In genomic region chr6:12393574-12394380, GRCm38 (mm10) we compare ENCODE assay signal across 13 mouse cellular contexts.
DNase-seq lines count a peak whose midpoint lies in the region; ATAC-seq and TF ChIP-seq lines count a peak whose summit lies in the region.
"Had no signal": no experiment of that assay in that cellular context is flagged by ENCODE, and none has a peak within 500 bp of the region (broad histone marks: within the 10 kb centered on the region; RNA-seq: fewer than 3 reads in every experiment).

No protein-coding gene starts in this region.

- TF ChIP-seq POLR2A in heart, adult 2 months (IDR thresholded peaks at IDR 0.05; ENCODE audit: insufficient read depth, low read depth, low read length), result no peak

- TF ChIP-seq CTCF in heart, adult 2 months (IDR thresholded peaks at IDR 0.05), result no peak

- no peaks in the 10 kb centered on the region for H3K79me2 ChIP-seq in heart, adult 2 months (replicated peaks; ENCODE audit: control insufficient read depth, insufficient read depth, low read length)

- H3K4me3 ChIP-seq in heart, embryonic 12.5 days, result no peak overlapping the region
- no peak overlapping the region for H3K4me3 ChIP-seq in heart, adult 2 months
- H3K4me3 ChIP-seq in forebrain, embryonic 15.5 days, result no peak overlapping the region
- H3K4me3 ChIP-seq: hindbrain, embryonic 13.5 days; neural tube, embryonic 12.5 days had no signal

- WGBS in heart, embryonic 12.5 days, result 35% methylated on average over 2 of the region's 2 CpGs
- 17% methylated on average over 2 of the region's 2 CpGs for WGBS in heart, adult 2 months
- 74% methylated on average over 2 of the region's 2 CpGs for WGBS in forebrain, embryonic 15.5 days

- 0 out of 2 replicates have a peak, but pooled peaks cover 8% of the 10 kb centered on the region for H3K4me1 ChIP-seq in heart, embryonic 12.5 days (replicated peaks)
- no peaks in the 10 kb centered on the region; the same call in 1 of the 2 replicates for H3K4me1 ChIP-seq in heart, adult 2 months (ENCODE audit: control insufficient read depth, insufficient read depth, low read length)
- H3K4me1 ChIP-seq in forebrain, embryonic 15.5 days, result no peaks in the 10 kb centered on the region
- H3K4me1 ChIP-seq: hindbrain, embryonic 13.5 days; neural tube, embryonic 12.5 days had no signal

- DNase-seq in heart, adult 2 months, result no peak
- peak; percentile 6 for DNase-seq in kidney, postnatal 14 days
- DNase-seq in kidney, postnatal 25 days, result no peak
- DNase-seq in adrenal gland, postnatal 14 days, result peak; percentile 28
- DNase-seq in lung, postnatal 25 days (ENCODE audit: low spot score), result peak; percentile 12
- no peak for DNase-seq in gastrocnemius, adult 8-10 months (ENCODE audit: low spot score in 2 of 2)
- DNase-seq: cerebellum, adult 8-10 months; thymus, adult 2 months had no signal

- H3K9ac ChIP-seq in heart, embryonic 12.5 days, result no peak overlapping the region
- no peak overlapping the region for H3K9ac ChIP-seq in heart, adult 2 months (ENCODE audit: low read depth, low read length)
- H3K9ac ChIP-seq in forebrain, embryonic 15.5 days (replicated peaks), result no peak overlapping the region
- H3K9ac ChIP-seq: hindbrain, embryonic 13.5 days; neural tube, embryonic 12.5 days had no signal

- TF ChIP-seq EP300 in heart, adult 2 months (IDR thresholded peaks at IDR 0.05; ENCODE audit: insufficient read depth, low read depth, low read length), result no peak

- 0 out of 2 replicates have a peak overlapping the region, but pooled peaks have one; percentile 27 for H3K27ac ChIP-seq in heart, embryonic 12.5 days (ENCODE audit: poor library complexity, severe bottlenecking)
- H3K27ac ChIP-seq in heart, adult 2 months, result no peak overlapping the region
- no peak overlapping the region for H3K27ac ChIP-seq in forebrain, embryonic 15.5 days (replicated peaks)
- H3K27ac ChIP-seq: hindbrain, embryonic 13.5 days; neural tube, embryonic 12.5 days had no signal

- peak; percentile 57; the same call in 1 of the 2 replicates for ATAC-seq in heart, embryonic 12.5 days (ENCODE audit: insufficient number of reproducible peaks, low FRiP score)
- ATAC-seq in forebrain, embryonic 15.5 days (replicated peaks), result no peak
- ATAC-seq: CD4-positive, CD25-positive, alpha-beta regulatory T cell, adult 4 months had no signal

- no peaks in the 10 kb centered on the region for H3K36me3 ChIP-seq in heart, embryonic 12.5 days
- no peaks in the 10 kb centered on the region for H3K36me3 ChIP-seq in heart, adult 2 months (ENCODE audit: control insufficient read depth, insufficient read depth, low read length)
- no peaks in the 10 kb centered on the region for H3K36me3 ChIP-seq in forebrain, embryonic 15.5 days
- H3K36me3 ChIP-seq: hindbrain, embryonic 13.5 days; neural tube, embryonic 12.5 days had no signal

- intact Hi-C loops in heart, adult 2 months (cut with DNase I), result no loop called here

- no peaks in the 10 kb centered on the region for H3K9me3 ChIP-seq in heart, embryonic 12.5 days (replicated peaks)
- H3K9me3 ChIP-seq in forebrain, embryonic 15.5 days, result no peaks in the 10 kb centered on the region
- H3K9me3 ChIP-seq: hindbrain, embryonic 13.5 days; neural tube, embryonic 12.5 days had no signal

- no peaks in the 10 kb centered on the region for H3K27me3 ChIP-seq in heart, embryonic 12.5 days (replicated peaks)
- H3K27me3 ChIP-seq in heart, adult 2 months (ENCODE audit: control insufficient read depth, insufficient read depth, low read length), result no peaks in the 10 kb centered on the region
- H3K27me3 ChIP-seq in forebrain, embryonic 15.5 days, result no peaks in the 10 kb centered on the region
- H3K27me3 ChIP-seq: hindbrain, embryonic 13.5 days; neural tube, embryonic 12.5 days had no signal

- no peak overlapping the region for H3K4me2 ChIP-seq in heart, embryonic 12.5 days
- no peak overlapping the region for H3K4me2 ChIP-seq in forebrain, embryonic 15.5 days (replicated peaks)
- H3K4me2 ChIP-seq: hindbrain, embryonic 13.5 days; neural tube, embryonic 12.5 days had no signal

Comparison
In these comparisons a context has a peak if more than half of its experiments do, and no peak if none do; other contexts are left out.
1. DNase-seq: peak in kidney, postnatal 14 days (single experiment), adrenal gland, postnatal 14 days (single experiment) and lung, postnatal 25 days (single experiment); none in heart, adult 2 months (0 of 2), kidney, postnatal 25 days (0 of 2) and gastrocnemius, adult 8-10 months (0 of 2).